Mouse (Mus musculus): ENCODE data around the gene Kpna7. TPM values are rescaled to one million over a fixed set of nuclear protein-coding genes. Genes with fewer than 3 reads are reported as not detected.

Gene Kpna7
- polyA plus RNA-seq, 1 experiment from 2014 or later, result not detected

GRCm38 (mm10) chr5:145081866-145082613, 1.8 kb downstream of the Kpna7 start:
- TF ChIP-seq EP300 (IDR thresholded peaks at IDR 0.05; ENCODE audit: low read depth), result no peak
- no peak for TF ChIP-seq CTCF (IDR thresholded peaks at IDR 0.05; ENCODE audit: low read depth)
- Histone ChIP-seq H3K4me3 (ENCODE audit: low read depth, low read length) (no peak overlapping the region), H3K36me3 (replicated peaks; ENCODE audit: insufficient read depth, low read length) (no peaks in the 10 kb centered on the region), H3K27ac (ENCODE audit: low read depth) (no peak overlapping the region), H3K27me3 (ENCODE audit: insufficient read depth, low read length) (no peaks in the 10 kb centered on the region), H3K9ac (replicated peaks) (no peak overlapping the region), H3K4me1 (ENCODE audit: insufficient read depth) (peaks cover 11% of the 10 kb centered on the region), H3K4me2 (ENCODE audit: low read depth, low read length) (no peak overlapping the region), H3K9me3 (ENCODE audit: low read length) (no peaks in the 10 kb centered on the region)
- no peak for DNase-seq
- ATAC-seq, result no peak
- WGBS (ENCODE audit: insufficient replicate concordance), result 83% methylated on average over 10 of the region's 10 CpGs

- Histone ChIP-seq H3K27ac (ENCODE audit: low read depth) (no peak overlapping the region), H3K4me2 (ENCODE audit: low read depth, low read length) (no peak overlapping the region), H3K27me3 (ENCODE audit: insufficient read depth, low read length) (no peaks in the 10 kb centered on the region), H3K36me3 (replicated peaks; ENCODE audit: insufficient read depth, low read length) (no peaks in the 10 kb centered on the region), H3K4me3 (ENCODE audit: low read depth, low read length) (no peak overlapping the region), H3K4me1 (ENCODE audit: insufficient read depth) (no peaks in the 10 kb centered on the region), H3K9me3 (ENCODE audit: low read length) (no peaks in the 10 kb centered on the region), H3K9ac (replicated peaks) (no peak overlapping the region)
- ATAC-seq (no peak), DNase-seq (no peak)
- TF ChIP-seq CTCF (IDR thresholded peaks at IDR 0.05; ENCODE audit: low read depth) (no peak), EP300 (IDR thresholded peaks at IDR 0.05; ENCODE audit: low read depth) (no peak)
- 44% methylated on average over 3 of the region's 3 CpGs for WGBS (ENCODE audit: insufficient replicate concordance)
Observed at GRCm38 (mm10) chr5:145075081-145075480, 8.7 kb downstream of the Kpna7 start.

- no peak overlapping the region for H3K4me3 ChIP-seq (ENCODE audit: low read depth, low read length)
- H3K27me3 ChIP-seq (ENCODE audit: insufficient read depth, low read length), result no peaks in the 10 kb centered on the region
- no peaks in the 10 kb centered on the region for H3K9me3 ChIP-seq (ENCODE audit: low read length)
- H3K4me1 ChIP-seq (ENCODE audit: insufficient read depth), result no peaks in the 10 kb centered on the region
- H3K27ac ChIP-seq (ENCODE audit: low read depth), result no peak overlapping the region
- no peak overlapping the region for H3K4me2 ChIP-seq (ENCODE audit: low read depth, low read length)
- no peak for TF ChIP-seq EP300 (IDR thresholded peaks at IDR 0.05; ENCODE audit: low read depth)
- peak; percentile 58 for TF ChIP-seq CTCF (IDR thresholded peaks at IDR 0.05; ENCODE audit: low read depth)
- H3K36me3 ChIP-seq (replicated peaks; ENCODE audit: insufficient read depth, low read length), result no peaks in the 10 kb centered on the region
- ATAC-seq, result no peak
- WGBS (ENCODE audit: insufficient replicate concordance), result 51% methylated on average over 6 of the region's 6 CpGs
- DNase-seq, result peak; percentile 25
- H3K9ac ChIP-seq (replicated peaks), result no peak overlapping the region
Observed at GRCm38 (mm10) chr5:145071342-145071741, 12.5 kb downstream of the Kpna7 start.

- DNase-seq, result peak; percentile 74
- H3K9me3 ChIP-seq (ENCODE audit: low read length), result no peaks in the 10 kb centered on the region
- no peak for ATAC-seq
- H3K4me1 ChIP-seq (ENCODE audit: insufficient read depth), result no peaks in the 10 kb centered on the region
- WGBS (ENCODE audit: insufficient replicate concordance), result 4% methylated on average over 5 of the region's 5 CpGs
- no peak overlapping the region for H3K4me3 ChIP-seq (ENCODE audit: low read depth, low read length)
- H3K4me2 ChIP-seq (ENCODE audit: low read depth, low read length), result no peak overlapping the region
- H3K27me3 ChIP-seq (ENCODE audit: insufficient read depth, low read length), result no peaks in the 10 kb centered on the region
- no peaks in the 10 kb centered on the region for H3K36me3 ChIP-seq (replicated peaks; ENCODE audit: insufficient read depth, low read length)
- TF ChIP-seq CTCF (IDR thresholded peaks at IDR 0.05; ENCODE audit: low read depth) (peak; percentile 88), EP300 (IDR thresholded peaks at IDR 0.05; ENCODE audit: low read depth) (no peak)
- H3K9ac ChIP-seq (replicated peaks), result no peak overlapping the region
- no peak overlapping the region for H3K27ac ChIP-seq (ENCODE audit: low read depth)
Observed at GRCm38 (mm10) chr5:145069707-145070106, 14.1 kb downstream of the Kpna7 start.

- H3K36me3 ChIP-seq (replicated peaks; ENCODE audit: insufficient read depth, low read length), result no peaks in the 10 kb centered on the region
- no peaks in the 10 kb centered on the region for H3K4me1 ChIP-seq (ENCODE audit: insufficient read depth)
- H3K27me3 ChIP-seq (ENCODE audit: insufficient read depth, low read length), result no peaks in the 10 kb centered on the region
- no peak overlapping the region for H3K4me3 ChIP-seq (ENCODE audit: low read depth, low read length)
- DNase-seq (no peak), ATAC-seq (no peak)
- no peak overlapping the region for H3K27ac ChIP-seq (ENCODE audit: low read depth)
- H3K9ac ChIP-seq (replicated peaks), result no peak overlapping the region
- no peaks in the 10 kb centered on the region for H3K9me3 ChIP-seq (ENCODE audit: low read length)
- no peak overlapping the region for H3K4me2 ChIP-seq (ENCODE audit: low read depth, low read length)
- TF ChIP-seq CTCF (IDR thresholded peaks at IDR 0.05; ENCODE audit: low read depth) (no peak), EP300 (IDR thresholded peaks at IDR 0.05; ENCODE audit: low read depth) (no peak)
- 44% methylated on average over 3 of the region's 3 CpGs for WGBS (ENCODE audit: insufficient replicate concordance)
Observed at GRCm38 (mm10) chr5:145068863-145069262, 15.0 kb downstream of the Kpna7 start.

- H3K9ac ChIP-seq (replicated peaks), result no peak overlapping the region
- TF ChIP-seq EP300 (IDR thresholded peaks at IDR 0.05; ENCODE audit: low read depth) (no peak), CTCF (IDR thresholded peaks at IDR 0.05; ENCODE audit: low read depth) (no peak)
- H3K27ac ChIP-seq (ENCODE audit: low read depth), result no peak overlapping the region
- H3K9me3 ChIP-seq (ENCODE audit: low read length), result no peaks in the 10 kb centered on the region
- no peaks in the 10 kb centered on the region for H3K36me3 ChIP-seq (replicated peaks; ENCODE audit: insufficient read depth, low read length)
- no peaks in the 10 kb centered on the region for H3K27me3 ChIP-seq (ENCODE audit: insufficient read depth, low read length)
- no peak for ATAC-seq
- H3K4me3 ChIP-seq (ENCODE audit: low read depth, low read length), result no peak overlapping the region
- no peaks in the 10 kb centered on the region for H3K4me1 ChIP-seq (ENCODE audit: insufficient read depth)
- no peak overlapping the region for H3K4me2 ChIP-seq (ENCODE audit: low read depth, low read length)
- no peak for DNase-seq
- WGBS (ENCODE audit: insufficient replicate concordance), result 88% methylated on average over 1 of the region's 1 CpGs
Observed at GRCm38 (mm10) chr5:145064765-145065340, 19.0 kb downstream of the Kpna7 start.

Data from liver, postnatal 0 days (tissue).